Mouse (Mus musculus): Measurements from ENCODE around the gene Fgfr2. TPM values are rescaled to one million over a fixed set of nuclear protein-coding genes. Genes with fewer than 3 reads are reported as not detected.
"Not testable (repeated sequence)": the region's sequence is repeated elsewhere in the genome, so short reads cannot be mapped to it uniquely, and the experiment has no call there.

Gene Fgfr2
- total RNA-seq, 4 experiments from 2014 or later = 1.1 to 1.9 (median 1.4) TPM

GRCm38 (mm10) chr7:130177009-130177408 lies 2946.1 kb downstream of the Fgfr2 start:
- DNase-seq (ENCODE audit: low spot score) = no peak

GRCm38 (mm10) chr7:130174525-130174924 lies 2948.6 kb downstream of the Fgfr2 start:
- DNase-seq (ENCODE audit: low spot score) = no peak

- no peak for DNase-seq (ENCODE audit: low spot score)
These were observed 2949.2 kb downstream of the Fgfr2 start for GRCm38 (mm10) chr7:130173914-130174313.

GRCm38 (mm10) chr7:130170144-130170543 lies 2953.0 kb downstream of the Fgfr2 start:
- no peak for DNase-seq (ENCODE audit: low spot score)

DNA sequence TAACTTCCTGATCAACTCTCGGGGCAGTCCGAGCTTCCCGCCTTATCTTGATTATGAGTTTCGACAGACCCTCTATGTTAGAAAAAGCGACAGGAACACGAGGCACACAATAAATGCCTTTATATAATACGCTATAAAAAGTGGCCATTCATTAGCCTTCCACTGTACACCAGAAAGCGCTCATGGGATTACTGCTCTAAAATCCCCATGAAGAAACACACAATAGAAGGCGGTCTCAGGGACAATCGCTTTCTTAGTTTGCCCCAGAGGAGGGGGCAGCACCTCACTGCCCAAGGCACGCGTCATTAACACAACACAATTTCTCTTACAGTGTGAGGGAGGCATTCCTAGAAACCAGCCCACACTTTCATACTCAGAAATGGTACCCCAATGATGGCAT lies 2954.9 kb downstream of the Fgfr2 start:
- DNase-seq (ENCODE audit: low spot score) = no peak

GRCm38 (mm10) chr7:130167261-130167660 lies 2955.9 kb downstream of the Fgfr2 start:
- DNase-seq (ENCODE audit: low spot score) = no peak

GRCm38 (mm10) chr7:130166190-130166589 lies 2957.0 kb downstream of the Fgfr2 start:
- DNase-seq (ENCODE audit: low spot score) = no peak

DNA sequence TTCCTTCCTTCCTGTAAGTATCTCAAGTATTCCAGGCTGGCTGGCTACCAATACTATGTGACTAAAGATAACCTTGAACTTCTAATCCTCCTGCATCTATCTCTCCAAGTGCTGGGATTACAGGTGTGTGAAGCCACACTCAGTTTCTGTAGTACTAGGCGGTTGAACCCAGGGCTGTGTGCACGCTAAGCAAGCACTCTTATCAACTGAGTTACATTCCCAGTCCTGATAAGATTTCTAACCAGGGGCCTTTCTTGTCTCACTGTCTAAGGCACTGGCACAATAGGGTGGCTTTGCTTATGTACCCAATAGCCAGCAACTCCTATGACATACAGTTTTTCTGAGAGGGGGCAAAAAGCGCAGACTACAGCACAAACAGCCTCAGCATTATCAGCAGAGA lies 2957.7 kb downstream of the Fgfr2 start:
- no peak for DNase-seq (ENCODE audit: low spot score)

DNA sequence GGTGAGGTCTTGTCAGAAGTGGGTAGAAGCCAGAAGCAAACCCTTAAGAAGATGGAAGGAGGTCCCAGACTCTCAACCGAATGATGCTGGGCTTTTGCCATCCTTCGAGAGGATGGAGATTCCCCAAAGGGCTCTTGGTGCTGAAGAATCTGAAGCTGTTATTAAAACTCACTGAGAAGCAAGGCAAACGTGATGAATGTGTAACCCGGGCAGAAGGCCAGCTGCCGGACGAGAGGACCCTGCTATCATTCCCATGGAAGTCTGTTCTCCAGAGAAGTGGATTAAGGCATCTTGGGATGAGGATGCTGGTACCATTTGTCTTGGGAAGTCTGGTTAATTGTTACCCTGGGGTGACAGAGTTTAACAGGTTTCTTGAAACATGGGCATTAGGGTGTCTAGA lies 2960.4 kb downstream of the Fgfr2 start:
- no peak for DNase-seq (ENCODE audit: low spot score)

- no peak for DNase-seq (ENCODE audit: low spot score)
These were observed 2961.6 kb downstream of the Fgfr2 start for GRCm38 (mm10) chr7:130161581-130161980.

GRCm38 (mm10) chr7:130158845-130159244 lies 2964.3 kb downstream of the Fgfr2 start:
- DNase-seq (ENCODE audit: low spot score) = no peak

GRCm38 (mm10) chr7:130153363-130153969 lies 2969.7 kb downstream of the Fgfr2 start:
- DNase-seq (ENCODE audit: low spot score) = no peak

- no peak for DNase-seq (ENCODE audit: low spot score)
These were observed 2974.2 kb downstream of the Fgfr2 start for GRCm38 (mm10) chr7:130148906-130149305.

GRCm38 (mm10) chr7:130147230-130147629 lies 2975.9 kb downstream of the Fgfr2 start:
- DNase-seq (ENCODE audit: low spot score) = no peak

DNA sequence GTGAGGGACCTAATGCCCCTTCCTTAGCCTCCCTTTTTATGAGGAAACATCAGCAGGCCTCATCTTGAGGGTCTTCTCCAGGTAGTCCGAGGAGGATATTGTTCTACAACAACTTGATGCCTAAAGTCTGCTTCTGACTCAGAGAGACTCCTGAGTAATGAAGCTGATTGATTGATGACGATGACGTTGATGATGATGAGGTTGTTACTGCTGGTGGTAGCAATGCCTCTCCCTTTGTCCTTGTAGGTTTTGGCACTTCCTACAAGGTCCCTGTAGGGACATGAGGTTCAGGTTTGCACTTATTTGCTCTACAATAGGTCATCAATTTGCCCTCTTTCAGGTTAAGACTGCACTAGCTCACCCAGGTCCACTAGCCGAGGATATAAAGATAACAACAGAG lies 2977.9 kb downstream of the Fgfr2 start:
- DNase-seq (ENCODE audit: low spot score) = no peak

GRCm38 (mm10) chr7:130143371-130143770 lies 2979.8 kb downstream of the Fgfr2 start:
- no peak for DNase-seq (ENCODE audit: low spot score)

DNA sequence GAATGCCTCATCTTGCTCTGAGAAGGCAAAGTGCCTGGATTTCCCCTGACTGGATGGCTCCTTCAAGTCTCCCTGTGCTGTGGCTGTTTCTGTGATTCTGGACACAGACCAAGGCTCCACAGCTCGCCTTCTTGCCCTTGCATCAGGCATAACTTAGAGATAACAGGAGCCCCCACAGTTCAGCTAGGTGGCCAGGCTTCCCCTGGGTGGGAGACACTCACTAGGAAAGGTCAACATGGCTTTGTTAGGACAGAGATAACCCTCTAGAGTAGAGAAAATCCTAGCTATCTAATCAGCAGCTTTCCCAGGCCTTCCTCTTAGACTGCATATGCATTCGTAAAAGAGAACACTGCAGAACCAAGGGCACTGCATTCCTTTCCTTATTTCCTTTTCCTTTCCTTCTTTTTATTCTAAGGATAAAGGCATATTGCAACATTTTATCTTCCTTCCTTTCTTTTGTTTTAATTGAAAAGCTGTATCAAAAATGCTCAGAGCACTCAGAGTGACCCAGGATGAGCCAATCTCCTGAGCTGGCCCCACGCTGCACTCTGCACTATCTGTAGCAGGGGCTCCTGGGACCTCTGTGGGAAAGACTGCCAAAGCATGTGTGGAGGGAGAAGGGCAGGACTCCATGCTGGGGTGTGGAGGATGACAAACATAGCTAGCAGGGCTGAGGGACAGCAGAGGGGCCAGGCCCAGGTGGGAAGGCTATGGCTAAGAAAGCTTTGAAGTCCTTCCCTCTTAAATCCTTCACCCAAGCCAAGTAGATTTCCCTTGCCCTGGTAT lies 2981.9 kb downstream of the Fgfr2 start:
- no peak for DNase-seq (ENCODE audit: low spot score)

GRCm38 (mm10) chr7:130134924-130135365 lies 2988.2 kb downstream of the Fgfr2 start:
- DNase-seq (ENCODE audit: low spot score) = no peak

DNA sequence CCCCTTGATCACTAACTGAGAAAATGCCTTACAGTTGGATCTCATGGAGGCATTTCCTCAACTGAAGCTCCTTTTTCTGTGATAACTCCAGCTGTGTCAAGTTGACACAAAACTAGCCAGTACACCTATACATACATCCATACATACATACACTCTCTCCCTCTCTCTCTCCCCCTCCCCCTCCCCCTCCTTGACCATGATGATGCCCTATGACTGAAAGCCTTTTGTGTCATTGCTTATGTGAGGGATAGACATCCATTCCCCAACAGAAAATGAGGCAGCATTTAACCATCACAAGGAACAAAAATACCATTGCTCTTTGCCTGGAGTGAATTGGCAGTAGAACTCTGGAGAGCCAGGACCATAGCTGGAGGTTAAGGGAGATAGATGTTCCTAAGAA lies 2988.7 kb downstream of the Fgfr2 start:
- DNase-seq (ENCODE audit: low spot score) = not testable (repeated sequence)

GRCm38 (mm10) chr7:130130226-130130625 lies 2992.9 kb downstream of the Fgfr2 start:
- DNase-seq (ENCODE audit: low spot score) = no peak

DNA sequence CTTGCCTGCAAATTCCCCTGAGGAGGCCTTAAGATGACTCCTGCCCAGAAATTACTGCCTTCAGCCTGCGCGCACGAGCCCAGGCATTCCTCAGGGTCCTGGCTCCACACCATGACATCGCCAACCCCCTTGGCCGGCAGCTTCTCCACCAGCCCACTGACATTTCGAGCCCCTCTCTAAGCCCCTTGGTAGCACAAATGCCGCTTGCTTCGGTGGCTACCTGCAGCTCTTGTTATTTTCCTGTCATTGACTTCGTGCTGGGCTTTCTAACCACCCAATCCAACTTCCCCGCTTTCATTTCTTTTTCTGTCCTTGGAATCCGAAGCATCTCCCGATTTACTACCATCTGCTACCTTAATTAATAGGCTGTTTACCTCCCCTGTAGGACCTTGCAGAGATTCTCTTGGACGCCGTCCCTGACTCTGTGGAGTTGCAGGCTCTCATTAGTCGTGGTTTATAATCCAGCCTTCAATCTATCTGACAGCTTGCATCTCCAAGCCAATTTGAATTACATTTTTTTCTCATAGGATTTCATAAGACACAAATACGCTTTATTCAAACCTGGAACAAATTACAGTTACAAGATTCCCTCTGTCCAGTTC lies 2993.7 kb downstream of the Fgfr2 start:
- no peak for DNase-seq (ENCODE audit: low spot score)

DNA sequence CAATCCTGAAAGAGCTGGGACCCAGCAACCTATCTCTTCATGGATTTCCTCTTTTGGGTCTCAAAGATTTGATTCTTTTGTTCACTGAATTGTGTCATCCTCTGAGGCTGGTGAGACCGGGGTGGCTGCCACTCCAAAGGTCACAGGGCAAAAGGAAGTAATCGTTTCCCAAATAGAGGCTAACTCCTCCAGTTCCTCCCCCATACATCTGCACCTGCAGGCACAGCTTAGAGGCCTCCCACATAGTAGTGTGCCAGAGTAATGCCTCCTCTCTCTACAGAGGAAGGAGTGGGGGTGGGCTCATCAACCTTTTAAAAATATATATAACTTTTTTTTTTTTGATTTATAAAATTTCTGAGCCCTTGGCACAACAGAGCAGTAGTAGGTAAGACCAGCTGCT lies 3001.6 kb downstream of the Fgfr2 start:
- DNase-seq (ENCODE audit: low spot score) = no peak

GRCm38 (mm10) chr7:130119466-130119865 lies 3003.7 kb downstream of the Fgfr2 start:
- DNase-seq (ENCODE audit: low spot score) = no peak
